Mouse (Mus musculus): ENCODE measurements around the gene Gpr156. TPM values are rescaled to one million over a fixed set of nuclear protein-coding genes. Genes with fewer than 3 reads are reported as not detected.
A peak's percentile ranks its signal among the peaks of the same experiment; 100 is the strongest.

The Gpr156 gene
- polyA plus RNA-seq, 1 experiment: not detected

DNA sequence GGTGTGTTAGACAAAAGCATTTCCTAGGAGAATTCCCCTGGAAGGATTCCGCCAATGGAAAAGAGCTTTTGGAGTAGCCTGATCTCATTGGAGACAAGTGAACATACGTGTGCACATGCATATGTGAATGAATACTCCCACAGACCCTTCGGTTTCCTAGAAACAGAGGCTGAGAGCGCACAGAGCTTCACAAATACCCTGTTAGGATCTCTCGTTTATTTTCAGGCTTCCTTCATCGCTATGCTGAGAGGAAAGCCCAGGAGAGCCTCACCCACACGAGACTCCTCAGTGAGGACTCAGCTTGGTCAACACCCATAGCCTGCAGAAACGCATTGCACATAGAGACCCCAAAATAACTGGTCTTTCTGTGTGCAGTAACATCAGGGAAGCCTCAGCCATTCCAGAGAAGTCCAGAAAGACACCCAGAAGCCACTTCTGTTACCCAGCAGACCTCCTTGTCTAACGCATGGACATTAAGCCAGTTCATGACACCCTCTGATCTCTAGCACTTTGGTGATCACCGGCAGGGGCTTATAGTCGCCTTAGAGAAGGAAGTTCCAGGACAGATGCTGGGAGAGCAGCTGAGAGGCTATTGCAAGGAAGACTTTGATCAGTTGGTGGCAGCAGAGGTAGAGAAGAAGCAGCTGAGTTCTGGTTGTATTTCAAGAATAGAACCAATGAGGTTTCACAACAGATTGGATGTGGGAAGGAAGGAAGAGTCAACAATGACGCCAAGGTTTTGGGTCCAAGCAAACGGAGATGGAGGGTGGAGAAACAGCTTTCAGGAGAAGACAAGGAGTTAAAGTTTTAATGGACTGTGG is 58.4 kb downstream of the Gpr156 start:
- TF ChIP-seq POLR2A (IDR thresholded peaks at IDR 0.05; ENCODE audit: insufficient read depth, low read depth, low read length) (no peak), CTCF (IDR thresholded peaks at IDR 0.05; ENCODE audit: insufficient read depth, low read depth, low read length) (no peak)
- 28% methylated on average over 13 of the region's 13 CpGs for WGBS
- 0 out of 2 replicates have a peak overlapping the region, but pooled peaks have one; percentile 8 for H3K27ac ChIP-seq (ENCODE audit: insufficient read depth, low read depth, low read length)
- H3K4me3 ChIP-seq (ENCODE audit: insufficient read depth, low read depth, low read length): no peak overlapping the region
- H3K4me1 ChIP-seq (ENCODE audit: control insufficient read depth, insufficient read depth, low read length): peaks cover 3% of the 10 kb centered on the region; the same call in 1 of the 2 replicates

DNA sequence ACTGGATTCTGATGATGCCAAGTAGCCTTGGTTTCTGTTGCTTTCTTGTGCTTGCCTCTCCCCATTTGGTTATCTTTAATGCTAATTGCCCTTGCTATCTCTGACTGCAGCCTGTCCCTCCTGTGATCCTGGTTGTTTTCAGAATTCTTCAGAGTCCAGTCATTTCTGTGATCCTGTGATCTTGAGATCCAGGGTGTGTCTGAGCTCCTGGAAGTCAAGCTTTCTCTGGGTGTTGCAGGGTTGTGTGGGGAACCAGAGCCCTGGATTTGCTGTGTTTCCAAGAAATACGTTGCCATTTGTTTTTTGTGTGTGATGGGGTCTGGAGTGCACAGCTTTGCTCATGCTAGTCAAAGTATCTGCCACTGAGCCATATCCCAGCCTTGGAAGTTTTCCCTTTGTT is 65.6 kb downstream of the Gpr156 start:
- Histone ChIP-seq H3K4me3 (ENCODE audit: insufficient read depth, low read depth, low read length) (no peak overlapping the region), H3K27ac (ENCODE audit: insufficient read depth, low read depth, low read length) (no peak overlapping the region), H3K4me1 (ENCODE audit: control insufficient read depth, insufficient read depth, low read length) (no peaks in the 10 kb centered on the region)
- TF ChIP-seq POLR2A (IDR thresholded peaks at IDR 0.05; ENCODE audit: insufficient read depth, low read depth, low read length) (no peak), CTCF (IDR thresholded peaks at IDR 0.05; ENCODE audit: insufficient read depth, low read depth, low read length) (no peak)
- 86% methylated on average over 1 of the region's 1 CpGs for WGBS

DNA sequence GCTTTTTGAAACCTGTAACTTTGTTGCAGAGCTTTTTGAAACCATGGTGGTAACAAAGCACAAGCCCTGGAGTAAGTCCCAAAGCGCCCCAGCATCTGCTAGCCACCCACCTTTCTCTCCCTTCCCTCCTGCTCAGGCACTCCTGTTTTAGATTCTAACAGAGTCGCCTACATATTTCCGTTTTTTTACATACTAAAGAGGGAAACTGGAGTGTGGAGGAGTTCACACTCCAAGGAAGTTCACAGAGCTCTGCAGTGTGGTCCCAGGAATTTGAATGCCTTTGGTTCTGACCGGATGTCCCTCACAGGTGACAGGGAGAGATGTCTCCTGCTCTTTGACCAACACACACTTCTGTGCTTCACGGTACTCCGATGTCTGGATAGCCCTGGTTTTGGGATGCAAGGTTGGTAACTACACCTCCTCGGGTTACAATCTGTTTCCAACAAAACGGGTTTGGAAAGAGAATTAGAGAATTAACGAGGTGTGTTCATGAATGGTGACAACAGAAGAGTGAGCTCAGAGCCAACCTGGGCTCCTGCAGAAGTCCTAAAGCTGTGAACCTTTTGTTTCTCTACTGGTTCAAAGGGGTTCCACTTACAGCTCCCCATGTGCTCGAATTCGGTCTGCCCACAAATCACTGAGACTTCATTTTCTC is 72.0 kb downstream of the Gpr156 start:
- Histone ChIP-seq H3K4me3 (ENCODE audit: insufficient read depth, low read depth, low read length) (no peak overlapping the region), H3K27ac (ENCODE audit: insufficient read depth, low read depth, low read length) (no peak overlapping the region), H3K4me1 (ENCODE audit: control insufficient read depth, insufficient read depth, low read length) (peaks cover 15% of the 10 kb centered on the region)
- TF ChIP-seq CTCF (IDR thresholded peaks at IDR 0.05; ENCODE audit: insufficient read depth, low read depth, low read length) (no peak), POLR2A (IDR thresholded peaks at IDR 0.05; ENCODE audit: insufficient read depth, low read depth, low read length) (no peak)
- 54% methylated on average over 11 of the region's 11 CpGs for WGBS

DNA sequence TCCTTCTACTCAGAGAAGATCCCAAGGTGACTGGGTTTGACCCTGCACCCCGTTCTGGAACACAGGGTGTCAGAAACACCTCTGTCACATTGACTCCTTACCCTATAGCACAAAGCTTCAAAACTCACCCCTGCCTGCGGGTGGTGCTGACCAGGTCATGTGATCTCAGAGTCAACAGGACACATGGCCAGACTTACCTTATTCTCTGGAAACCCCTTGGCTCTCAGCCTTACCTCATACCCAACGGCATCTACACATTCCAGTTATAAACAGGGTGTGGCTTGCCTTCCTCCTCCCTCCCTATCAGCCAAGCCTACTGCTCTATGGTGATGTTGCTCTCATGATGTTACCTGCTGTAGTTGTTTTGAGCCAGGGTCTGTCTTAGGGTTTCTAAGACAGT is 73.5 kb downstream of the Gpr156 start:
- no peak for TF ChIP-seq POLR2A (IDR thresholded peaks at IDR 0.05; ENCODE audit: insufficient read depth, low read depth, low read length)
- TF ChIP-seq CTCF (IDR thresholded peaks at IDR 0.05; ENCODE audit: insufficient read depth, low read depth, low read length): no peak
- WGBS: 86% methylated on average over 3 of the region's 3 CpGs
- H3K4me3 ChIP-seq (ENCODE audit: insufficient read depth, low read depth, low read length): no peak overlapping the region
- peaks cover 19% of the 10 kb centered on the region for H3K4me1 ChIP-seq (ENCODE audit: control insufficient read depth, insufficient read depth, low read length)
- no peak overlapping the region for H3K27ac ChIP-seq (ENCODE audit: insufficient read depth, low read depth, low read length)

DNA sequence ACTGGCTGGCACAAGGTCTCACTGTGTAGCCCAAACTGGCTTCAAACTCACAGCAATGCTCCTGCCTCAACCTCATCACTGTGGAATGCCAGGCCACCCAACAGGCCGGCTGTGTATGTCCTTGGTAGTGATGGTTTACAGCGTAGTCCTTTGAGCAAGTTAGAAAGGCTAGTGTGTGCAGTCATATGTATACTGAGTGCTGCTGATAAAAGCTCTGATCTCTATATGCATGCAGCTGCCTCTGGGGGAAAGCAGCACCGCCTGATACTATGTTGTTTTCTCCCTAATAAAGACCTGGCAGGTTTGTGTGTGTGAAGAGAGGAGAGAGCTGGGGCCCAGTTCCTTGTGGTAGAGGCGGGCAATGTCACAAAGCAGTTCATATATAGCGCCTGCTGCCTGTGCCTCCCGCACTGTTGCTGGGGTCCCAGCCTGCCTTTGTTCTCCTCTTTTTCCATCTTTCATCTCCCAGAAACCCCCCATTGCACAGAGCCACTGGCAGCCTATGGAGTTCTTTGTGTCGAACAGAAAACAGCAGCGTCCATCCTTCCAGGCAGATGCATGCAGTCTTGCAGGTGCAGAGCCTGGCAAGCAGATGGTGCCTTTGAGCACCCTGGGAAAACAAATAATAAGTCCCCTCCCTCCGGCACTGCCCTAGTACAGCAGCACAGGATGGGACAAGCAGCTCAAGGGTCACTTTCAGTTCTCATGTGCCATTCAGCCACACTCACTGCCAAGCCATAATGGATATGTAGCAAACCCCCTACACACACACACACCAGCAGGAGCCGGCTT is 74.5 kb downstream of the Gpr156 start:
- peaks cover 20% of the 10 kb centered on the region for H3K4me1 ChIP-seq (ENCODE audit: control insufficient read depth, insufficient read depth, low read length)
- H3K4me3 ChIP-seq (ENCODE audit: insufficient read depth, low read depth, low read length): no peak overlapping the region
- 25% methylated on average over 10 of the region's 10 CpGs for WGBS
- no peak for TF ChIP-seq POLR2A (IDR thresholded peaks at IDR 0.05; ENCODE audit: insufficient read depth, low read depth, low read length)
- 0 out of 2 replicates have a peak, but pooled peaks have one; percentile 19 for TF ChIP-seq CTCF (IDR thresholded peaks at IDR 0.05; ENCODE audit: insufficient read depth, low read depth, low read length)
- no peak overlapping the region for H3K27ac ChIP-seq (ENCODE audit: insufficient read depth, low read depth, low read length)

DNA sequence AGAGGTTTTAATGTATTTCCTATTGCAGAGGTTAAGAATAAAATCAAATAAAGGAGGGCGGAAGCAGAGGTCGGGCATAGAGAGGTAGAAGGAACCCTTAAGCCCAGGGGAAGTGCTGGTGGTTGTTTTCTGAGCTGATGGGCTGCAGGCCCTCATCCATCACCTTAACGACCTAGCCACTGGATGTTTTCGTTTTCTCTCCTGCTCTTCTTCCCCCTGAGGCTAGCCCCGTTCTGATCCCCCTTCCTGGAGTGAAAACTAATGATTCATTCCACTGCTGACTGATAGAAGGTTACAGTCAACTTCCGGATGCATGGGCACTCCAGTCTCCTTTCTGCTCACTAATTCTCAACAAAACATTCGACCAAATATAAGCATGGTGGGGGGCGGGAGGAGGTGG is 76.5 kb downstream of the Gpr156 start:
- TF ChIP-seq POLR2A (IDR thresholded peaks at IDR 0.05; ENCODE audit: insufficient read depth, low read depth, low read length) (no peak), CTCF (IDR thresholded peaks at IDR 0.05; ENCODE audit: insufficient read depth, low read depth, low read length) (no peak)
- Histone ChIP-seq H3K27ac (ENCODE audit: insufficient read depth, low read depth, low read length) (no peak overlapping the region), H3K4me1 (ENCODE audit: control insufficient read depth, insufficient read depth, low read length) (peaks cover 16% of the 10 kb centered on the region), H3K4me3 (ENCODE audit: insufficient read depth, low read depth, low read length) (no peak overlapping the region)
- WGBS: 62% methylated on average over 8 of the region's 8 CpGs

DNA sequence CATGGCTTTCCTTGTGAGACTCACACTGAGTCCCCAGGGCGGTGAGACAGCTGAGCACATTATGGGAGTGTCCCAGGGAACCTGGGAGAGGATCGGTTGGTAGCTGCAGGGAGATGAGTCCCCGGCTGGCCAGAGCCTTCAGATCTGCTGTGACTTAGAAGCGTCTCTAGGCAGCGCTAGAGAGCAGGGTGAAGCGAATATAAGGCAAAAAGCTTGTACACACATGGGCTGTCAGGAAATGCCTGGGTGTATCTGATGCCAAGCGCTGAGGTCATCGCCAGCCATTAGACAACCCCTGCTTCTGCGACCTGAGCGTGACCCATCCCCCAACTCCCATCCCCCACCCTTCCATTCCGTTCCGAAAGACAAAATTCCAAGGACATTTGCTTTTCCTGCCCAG is 78.4 kb downstream of the Gpr156 start:
- peaks cover 14% of the 10 kb centered on the region for H3K4me1 ChIP-seq (ENCODE audit: control insufficient read depth, insufficient read depth, low read length)
- H3K27ac ChIP-seq (ENCODE audit: insufficient read depth, low read depth, low read length): no peak overlapping the region
- 10% methylated on average over 12 of the region's 12 CpGs for WGBS
- no peak overlapping the region for H3K4me3 ChIP-seq (ENCODE audit: insufficient read depth, low read depth, low read length)
- TF ChIP-seq POLR2A (IDR thresholded peaks at IDR 0.05; ENCODE audit: insufficient read depth, low read depth, low read length) (no peak), CTCF (IDR thresholded peaks at IDR 0.05; ENCODE audit: insufficient read depth, low read depth, low read length) (peak; percentile 43; the same call in 1 of the 2 replicates)

DNA sequence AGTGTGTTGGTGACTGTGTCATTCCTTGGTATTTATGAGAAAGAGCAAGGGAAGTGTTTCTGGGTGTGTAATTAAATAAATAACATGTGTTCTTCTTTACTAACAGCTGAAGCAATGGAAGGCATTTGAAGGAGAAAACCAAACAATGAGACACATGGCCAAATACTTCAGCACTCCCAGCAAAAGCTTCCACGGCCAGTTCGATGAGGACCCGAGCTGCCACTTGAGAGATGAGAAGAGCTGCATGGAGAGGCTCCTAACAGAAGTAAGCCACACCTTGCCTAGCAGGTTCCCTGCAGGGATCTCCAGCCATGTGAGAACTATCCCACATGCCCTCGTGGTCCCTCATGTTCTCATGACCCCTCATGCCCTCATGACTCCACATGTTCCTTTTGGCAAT is 81.5 kb downstream of the Gpr156 start:
- H3K4me1 ChIP-seq (ENCODE audit: control insufficient read depth, insufficient read depth, low read length): peaks cover 11% of the 10 kb centered on the region
- H3K27ac ChIP-seq (ENCODE audit: insufficient read depth, low read depth, low read length): no peak overlapping the region
- H3K4me3 ChIP-seq (ENCODE audit: insufficient read depth, low read depth, low read length): no peak overlapping the region
- 60% methylated on average over 4 of the region's 4 CpGs for WGBS
- TF ChIP-seq POLR2A (IDR thresholded peaks at IDR 0.05; ENCODE audit: insufficient read depth, low read depth, low read length) (no peak), CTCF (IDR thresholded peaks at IDR 0.05; ENCODE audit: insufficient read depth, low read depth, low read length) (no peak)
